Mouse (Mus musculus) hindbrain, embryonic 15.5 days (tissue): ENCODE measurements at regions not wholly inside any gene's neighbourhood (a gene's known extent, or its start where the extent isn't known, plus 50 kb on each side); places are given as distances from the start of the nearest gene placed in this dataset.

ENCODE experiments used
- ATAC-seq: fragments of 200-750 bp; cut with Nextera tagmentation; 2 replicates; pipeline ENCODE4 v1.8.0; 2017; ENCODE audit warnings: low read depth, moderate number of reproducible peaks, moderate TSS enrichment; ENCODE audit not compliant: low FRiP score
- H3K27ac ChIP-seq: fragments of 300-500 bp; sonication (generic); replicated peaks from 2 replicates; pipeline ENCODE4 v1.5.1; 2015; ENCODE audit warnings: mild to moderate bottlenecking, inconsistent platforms
- H3K27me3 ChIP-seq: fragments of 300-500 bp; sonication (generic); 2 replicates; pipeline ENCODE4 v1.6.1; 2015; ENCODE audit warnings: control low read depth, inconsistent platforms
- H3K36me3 ChIP-seq: fragments of 300-500 bp; sonication (generic); 2 replicates; pipeline ENCODE4 v1.6.1; 2015; ENCODE audit warnings: control low read depth, inconsistent platforms
- H3K4me1 ChIP-seq: fragments of 300-500 bp; sonication (generic); replicated peaks from 2 replicates; pipeline ENCODE4 v1.6.1; 2015; ENCODE audit warnings: control low read depth, inconsistent platforms
- H3K4me2 ChIP-seq: fragments of 300-500 bp; sonication (generic); 2 replicates; pipeline ENCODE4 v1.6.1; 2015; ENCODE audit warnings: moderate library complexity, mild to moderate bottlenecking, inconsistent platforms
- H3K4me3 ChIP-seq: fragments of 300-500 bp; sonication (generic); 2 replicates; pipeline ENCODE4 v1.5.1; 2015; ENCODE audit warnings: mild to moderate bottlenecking, inconsistent platforms
- H3K9ac ChIP-seq: fragments of 300-500 bp; sonication (generic); 2 replicates; pipeline ENCODE4 v1.6.1; 2015; ENCODE audit warnings: inconsistent platforms
- H3K9me3 ChIP-seq: fragments of 300-500 bp; sonication (generic); 2 replicates; pipeline ENCODE4 v1.6.1; 2016; ENCODE audit warnings: control low read depth, inconsistent platforms
- WGBS: fragments of 180-500 bp; shearing (Covaris S2); methylation state at CpG from one replicate; pipeline ENCODE4 v1.1.7; 2015; 5-methylcytosine and 5-hydroxymethylcytosine counted together

DNA sequence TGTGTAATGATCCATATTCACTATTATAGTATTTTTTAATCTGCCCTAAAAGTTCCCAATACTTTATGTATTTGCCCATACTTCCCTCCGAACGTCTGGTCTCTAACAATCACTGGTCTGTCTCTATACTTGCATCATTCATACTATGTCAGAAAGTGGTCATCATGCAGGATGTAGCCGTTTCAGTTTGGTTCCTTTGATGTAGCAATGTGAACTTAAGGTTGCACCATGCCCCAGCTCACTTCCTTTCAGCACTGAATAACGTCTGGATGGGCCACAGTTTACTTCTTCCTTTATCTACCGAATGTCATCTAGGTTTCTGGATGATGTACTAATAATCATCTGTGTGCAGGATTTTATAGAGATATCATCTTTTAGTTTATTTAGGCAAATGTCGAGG lies 461.9 kb downstream of the Rpl10l start:
- no peak overlapping the region for H3K4me2 ChIP-seq
- no peak overlapping the region for H3K4me3 ChIP-seq
- no peaks in the 10 kb centered on the region for H3K9me3 ChIP-seq
- 86% methylated on average over 6 of the region's 6 CpGs for WGBS
- H3K36me3 ChIP-seq: no peaks in the 10 kb centered on the region
- no peak for ATAC-seq
- H3K27me3 ChIP-seq: no peaks in the 10 kb centered on the region
- H3K9ac ChIP-seq: no peak overlapping the region
- H3K4me1 ChIP-seq: no peaks in the 10 kb centered on the region
- H3K27ac ChIP-seq: no peak overlapping the region

DNA sequence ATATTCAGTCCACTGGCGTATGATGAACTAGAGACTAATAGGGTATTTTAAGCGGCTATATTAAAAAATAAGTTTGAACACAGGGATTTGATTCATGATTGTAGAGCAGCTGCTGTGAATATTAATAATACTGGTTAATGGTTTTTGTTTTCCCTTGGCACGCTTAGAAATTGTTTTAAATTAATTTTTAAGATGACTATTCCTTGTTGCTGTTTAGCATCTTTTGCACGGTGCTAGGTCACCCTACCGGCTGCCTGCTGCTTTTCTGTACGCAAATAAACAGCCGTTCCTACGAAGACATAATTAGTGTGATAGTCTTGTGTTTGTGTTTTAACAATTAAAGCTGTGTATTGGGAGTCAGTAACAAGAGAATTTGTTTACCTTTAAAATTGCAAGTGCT lies 485.1 kb downstream of the Rpl10l start:
- no peak overlapping the region for H3K9ac ChIP-seq
- H3K4me2 ChIP-seq: no peak overlapping the region
- no peaks in the 10 kb centered on the region for H3K4me1 ChIP-seq
- 62% methylated on average over 8 of the region's 8 CpGs for WGBS
- no peaks in the 10 kb centered on the region for H3K27me3 ChIP-seq
- H3K9me3 ChIP-seq: no peaks in the 10 kb centered on the region
- H3K4me3 ChIP-seq: no peak overlapping the region
- ATAC-seq: 0 out of 2 replicates have a peak, but pooled peaks have one; percentile 54
- no peak overlapping the region for H3K27ac ChIP-seq
- no peaks in the 10 kb centered on the region for H3K36me3 ChIP-seq

DNA sequence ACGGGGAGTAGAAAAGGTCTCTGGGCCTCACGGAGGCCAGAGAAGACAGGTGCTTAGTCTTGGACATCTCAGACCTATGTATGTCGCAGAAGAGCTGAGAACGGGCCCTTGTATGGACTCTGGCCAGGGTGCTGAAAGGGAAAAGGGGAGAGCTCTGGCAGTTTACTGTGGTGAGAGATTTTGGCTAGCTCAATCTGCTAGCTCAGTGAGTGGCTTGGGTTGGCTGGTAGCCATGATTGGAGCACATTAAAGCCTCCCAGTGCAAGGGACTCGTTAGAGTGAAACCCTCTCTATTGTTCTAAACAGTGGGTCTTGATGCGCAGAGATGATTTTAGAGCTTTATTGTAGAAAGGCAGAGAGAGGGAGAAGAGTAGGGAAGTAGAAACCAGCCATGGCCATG lies 512.7 kb downstream of the Rpl10l start:
- Histone ChIP-seq H3K4me1 (no peaks in the 10 kb centered on the region), H3K9me3 (no peaks in the 10 kb centered on the region), H3K4me2 (no peak overlapping the region), H3K9ac (no peak overlapping the region), H3K27ac (no peak overlapping the region), H3K36me3 (no peaks in the 10 kb centered on the region), H3K27me3 (no peaks in the 10 kb centered on the region), H3K4me3 (no peak overlapping the region)
- no peak for ATAC-seq
- 81% methylated on average over 6 of the region's 6 CpGs for WGBS
